Mouse (Mus musculus) E14TG2a.4 (cell line): ENCODE data around the gene AC134908.4.

Experiments
- CTCF ChIP-seq: conservative IDR thresholded peaks from 2 replicates; pipeline ENCODE4 v1.5.1; 2014; ENCODE audit warnings: low read length
- POU5F1 ChIP-seq: IDR thresholded peaks from 2 replicates; pipeline ENCODE4 v1.6.1; 2014; ENCODE audit warnings: low read length, borderline replicate concordance

DNA sequence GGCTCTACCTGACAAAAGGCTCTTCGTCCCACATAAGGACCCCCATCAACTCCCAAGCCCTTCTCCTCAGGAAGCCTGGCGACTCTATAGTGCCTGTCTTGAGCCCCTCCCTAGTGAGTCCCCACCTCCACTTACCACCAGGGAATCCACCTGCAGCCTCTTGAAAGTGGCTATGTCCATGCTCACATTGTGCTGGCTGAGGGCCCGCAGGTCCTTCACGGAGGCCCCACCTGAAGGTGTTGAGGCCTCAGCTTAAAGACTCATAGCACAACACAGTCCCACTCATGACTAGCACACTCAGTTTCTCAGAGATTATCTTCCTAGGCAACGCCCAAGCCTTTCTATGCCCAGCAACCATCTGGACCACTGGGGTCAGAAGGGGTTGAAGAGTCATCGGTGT lies 46.1 kb downstream of the AC134908.4 start:
- TF ChIP-seq CTCF (no peak), POU5F1 (no peak)
